Mouse (Mus musculus): ENCODE measurements around the gene Ankrd23.

- TF ChIP-seq POLR2A (IDR thresholded peaks at IDR 0.05; ENCODE audit: low read depth, low read length) (no peak), CTCF (IDR thresholded peaks at IDR 0.05; ENCODE audit: extremely low read depth, insufficient read length, insufficient replicate concordance, low read depth, low read length) (no peak)
Measured at GRCm38 (mm10) chr1:36573524-36573923, 36.8 kb upstream of the Ankrd23 start.
